Mouse (Mus musculus) liver, embryonic 14.5 days (tissue): Measurements from ENCODE around the gene Dbn1. TPM values are rescaled to one million over a fixed set of nuclear protein-coding genes. Genes with fewer than 3 reads are reported as not detected.

Source experiments
- ATAC-seq: fragments of 200-750 bp; cut with Nextera tagmentation; 2 replicates; pipeline ENCODE4 v1.8.0; 2017; ENCODE audit warnings: moderate number of reproducible peaks, mild to moderate bottlenecking, moderate library complexity; ENCODE audit not compliant: insufficient read depth
- DNase-seq, 3 experiments: peaks; one replicate each; pipeline ENCODE4 v3.0.0-alpha.2; 2012 to 2013; ENCODE audit warnings: low read depth in 3 of 3, low spot score in 3 of 3
- H3K27ac ChIP-seq: fragments of 300-500 bp; sonication (generic); 2 replicates; pipeline ENCODE4 v1.5.1; 2014; ENCODE audit warnings: moderate library complexity, mild to moderate bottlenecking, control low read depth, inconsistent platforms
- H3K27me3 ChIP-seq: fragments of 300-500 bp; sonication (generic); 2 replicates; pipeline ENCODE4 v1.6.1; 2014; ENCODE audit warnings: mild to moderate bottlenecking, low read length, moderate library complexity; ENCODE audit not compliant: control insufficient read depth, insufficient read depth
- H3K36me3 ChIP-seq: fragments of 300-500 bp; sonication (generic); replicated peaks from 2 replicates; pipeline ENCODE4 v1.6.1; 2014; ENCODE audit warnings: low read depth; ENCODE audit not compliant: control insufficient read depth, insufficient read depth
- H3K4me1 ChIP-seq, 2 experiments: fragments of 200-500 bp in 1 of 2; fragments of 300-500 bp in 1 of 2; sonication (generic) in 1 of 2; replicated peaks; 2 replicates each; pipeline ENCODE4 v1.6.1; 2012 to 2014; ENCODE audit warnings: antibody characterized with exemption in 1 of 2, inconsistent platforms in 1 of 2, low read length in 1 of 2; ENCODE audit not compliant: control insufficient read depth in 2 of 2, insufficient read depth in 2 of 2
- H3K4me2 ChIP-seq: fragments of 300-500 bp; sonication (generic); 2 replicates; pipeline ENCODE4 v1.6.1; 2014; ENCODE audit warnings: low read depth, mild to moderate bottlenecking, control low read depth, moderate library complexity
- H3K4me3 ChIP-seq, 2 experiments: fragments of 200-500 bp in 1 of 2; fragments of 300-500 bp in 1 of 2; sonication (generic) in 1 of 2; 2 replicates each; pipeline ENCODE4 v1.5.1; 2012 to 2014; ENCODE audit warnings: low read depth in 2 of 2, low read length in 2 of 2, mild to moderate bottlenecking in 2 of 2, control low read depth in 1 of 2, inconsistent platforms in 1 of 2, moderate library complexity in 1 of 2; ENCODE audit not compliant: insufficient read depth in 1 of 2
- H3K9ac ChIP-seq: fragments of 300-500 bp; sonication (generic); replicated peaks from 2 replicates; pipeline ENCODE4 v1.6.1; 2014; ENCODE audit warnings: mild to moderate bottlenecking, control low read depth, moderate library complexity
- H3K9me3 ChIP-seq: fragments of 300-500 bp; sonication (generic); 2 replicates; pipeline ENCODE4 v1.6.1; 2016; ENCODE audit warnings: low read length, mixed read lengths; ENCODE audit not compliant: control insufficient read depth
- CTCF ChIP-seq: IDR thresholded peaks from 2 replicates; pipeline ENCODE4 v1.5.1; 2016; ENCODE audit warnings: antibody characterized with exemption, low read depth, control low read depth
- EP300 ChIP-seq: IDR thresholded peaks from 2 replicates; pipeline ENCODE4 v1.6.1; 2016; ENCODE audit warnings: antibody characterized with exemption, low read depth
- WGBS: fragments of 180-500 bp; shearing (Covaris S2); extraction: QIAGEN DNeasy Blood & Tissue Kit; methylation state at CpG from one replicate; pipeline ENCODE4 v1.1.7; 2014; ENCODE audit not compliant: insufficient replicate concordance; 5-methylcytosine and 5-hydroxymethylcytosine counted together
- polyA plus RNA-seq, 2 experiments: library from polyadenylated mRNA; depleted of rRNA in 1 of 2; stranded (reverse) in 1 of 2; unstranded in 1 of 2; fragments of >200 nt; fragmentation: Nextera tagmentation in 1 of 2; extraction: Ambion mirVana in 1 of 2; gene quantifications; 2 replicates each; pipeline versions ENCODE4 v1.2.1 to v1.2.3; 2012 to 2014

The Dbn1 gene
- polyA plus RNA-seq, 2 experiments, result 3.7 to 5.3 TPM

DNA sequence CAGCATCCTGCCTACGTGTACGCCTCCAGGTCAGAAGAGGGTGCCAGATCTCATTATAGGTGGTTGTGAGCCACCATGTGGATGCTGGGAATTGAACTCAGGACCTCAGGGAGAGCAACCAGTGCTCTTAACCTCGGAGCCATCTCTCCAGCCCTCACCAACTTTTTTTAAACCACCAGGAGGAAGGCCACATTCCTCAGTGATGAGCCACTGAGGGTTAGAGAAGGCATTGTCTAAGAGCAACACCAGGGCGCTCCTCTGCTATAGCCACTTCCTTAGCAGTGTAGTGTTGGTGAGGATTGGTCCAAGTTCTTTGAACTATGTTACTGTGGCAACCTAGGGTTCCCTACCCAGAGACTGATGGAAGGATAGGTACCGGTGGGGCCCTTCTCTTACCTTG, 12.2 kb downstream of the Dbn1 start:
- no peak overlapping the region for H3K27ac ChIP-seq
- peaks cover 37% of the 10 kb centered on the region for H3K27me3 ChIP-seq
- DNase-seq (no peak), ATAC-seq (no peak)
- 69% methylated on average over 5 of the region's 5 CpGs for WGBS
- H3K9me3 ChIP-seq, result no peaks in the 10 kb centered on the region
- no peak overlapping the region for H3K4me2 ChIP-seq
- no peak overlapping the region for H3K4me3 ChIP-seq
- H3K4me1 ChIP-seq, result 0 out of 4 replicates have a peak, but pooled peaks cover 0 to 3% of the 10 kb centered on the region in 2 experiments
- H3K36me3 ChIP-seq, result no peaks in the 10 kb centered on the region
- H3K9ac ChIP-seq, result no peak overlapping the region
- TF ChIP-seq CTCF, result no peak
- TF ChIP-seq EP300, result no peak

DNA sequence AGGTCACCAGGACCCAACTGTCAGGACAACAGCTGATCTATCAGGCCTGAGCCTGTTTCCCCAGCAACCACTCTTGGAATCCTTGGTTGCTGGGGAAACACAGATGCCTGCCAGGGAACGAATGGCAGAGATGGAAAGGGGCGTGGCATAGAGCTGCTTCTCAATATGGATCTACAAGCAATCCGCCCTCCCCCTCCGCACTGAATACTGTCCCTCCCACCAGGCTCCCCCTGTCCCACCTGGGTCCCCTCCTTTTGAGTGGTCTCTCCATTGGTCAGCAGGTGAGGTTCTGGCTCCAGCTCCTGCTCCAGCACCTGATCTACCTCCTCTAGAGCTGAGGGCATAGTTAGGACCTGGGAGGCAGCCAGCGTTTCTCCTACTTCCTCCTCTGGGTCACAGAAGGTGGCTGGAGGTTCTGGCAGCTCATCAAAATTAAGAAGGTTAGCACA, 13.3 kb downstream of the Dbn1 start:
- no peak overlapping the region for H3K4me2 ChIP-seq
- H3K4me3 ChIP-seq, result no peak overlapping the region
- H3K9me3 ChIP-seq, result no peaks in the 10 kb centered on the region
- 40% methylated on average over 5 of the region's 5 CpGs for WGBS
- H3K9ac ChIP-seq, result no peak overlapping the region
- H3K36me3 ChIP-seq, result no peaks in the 10 kb centered on the region
- H3K4me1 ChIP-seq, result 0 out of 4 replicates have a peak, but pooled peaks cover 0 to 3% of the 10 kb centered on the region in 2 experiments
- no peak for TF ChIP-seq CTCF
- TF ChIP-seq EP300, result no peak
- H3K27me3 ChIP-seq, result peaks cover 48% of the 10 kb centered on the region
- H3K27ac ChIP-seq, result no peak overlapping the region
- no peak for ATAC-seq
- DNase-seq, result no peak

DNA sequence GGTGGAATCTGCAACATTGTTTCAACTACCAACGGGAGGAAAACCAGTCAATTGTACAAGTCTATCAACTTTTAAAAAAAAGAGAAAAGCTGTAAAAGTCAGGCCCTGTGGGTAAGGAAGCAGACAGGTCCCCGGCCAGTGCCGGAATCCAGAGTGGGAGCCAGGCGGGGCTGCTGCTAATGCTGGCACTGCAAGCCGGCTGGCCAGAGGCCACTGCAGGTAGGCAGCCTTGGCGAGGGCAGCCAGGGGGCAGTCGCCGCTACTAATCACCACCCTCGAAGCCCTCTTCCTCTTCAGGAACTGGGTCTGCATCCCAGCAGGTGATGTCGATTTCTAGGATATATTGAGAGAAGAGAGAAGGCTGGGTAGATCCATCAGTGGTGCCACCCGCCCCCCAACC, 13.9 kb downstream of the Dbn1 start:
- no peak overlapping the region for H3K4me3 ChIP-seq
- H3K4me1 ChIP-seq, result 0 out of 4 replicates have a peak, but pooled peaks cover 0 to 3% of the 10 kb centered on the region in 2 experiments
- DNase-seq, result no peak
- 63% methylated on average over 11 of the region's 11 CpGs for WGBS
- H3K9me3 ChIP-seq, result no peaks in the 10 kb centered on the region
- no peak overlapping the region for H3K27ac ChIP-seq
- no peak for ATAC-seq
- H3K9ac ChIP-seq, result no peak overlapping the region
- H3K27me3 ChIP-seq, result peaks cover 52% of the 10 kb centered on the region
- TF ChIP-seq CTCF (peak; percentile 30), EP300 (no peak)
- no peak overlapping the region for H3K4me2 ChIP-seq
- no peaks in the 10 kb centered on the region for H3K36me3 ChIP-seq

DNA sequence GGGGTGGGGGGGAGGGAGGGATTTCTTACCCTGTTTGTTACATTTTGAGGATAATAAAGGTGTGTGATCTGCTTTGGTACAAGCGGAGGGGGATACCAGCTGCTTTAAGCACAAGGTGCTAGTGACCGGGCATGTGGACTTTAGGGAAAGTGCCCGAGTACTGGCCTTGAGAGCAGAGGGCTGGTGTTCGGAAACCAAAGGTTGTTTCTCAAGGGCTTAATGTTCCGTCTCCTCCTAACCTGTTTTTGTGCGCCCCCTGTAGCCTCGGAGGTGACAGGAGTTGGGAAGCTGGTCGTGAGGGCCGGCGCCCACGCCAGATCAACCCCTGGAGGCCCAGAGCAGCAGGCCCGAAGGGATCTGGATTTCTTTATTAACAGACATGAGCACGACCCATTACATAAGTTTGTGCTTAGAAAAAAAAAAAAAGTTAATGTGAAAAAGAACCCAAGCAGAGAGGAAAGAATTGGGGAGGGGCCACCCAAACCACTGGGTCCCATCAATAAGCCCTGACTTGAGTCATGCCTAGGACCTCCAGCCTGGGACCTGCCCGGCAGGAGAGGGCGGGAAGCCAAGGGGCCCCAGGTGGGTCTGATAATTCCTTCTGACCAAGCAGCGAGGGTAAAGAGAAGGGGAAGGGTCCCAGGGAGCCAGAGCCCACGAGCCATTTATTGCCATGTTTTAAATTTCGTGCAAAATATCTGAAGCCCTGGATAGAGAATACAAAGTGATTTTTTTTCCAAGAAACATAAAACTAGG, 14.7 kb downstream of the Dbn1 start:
- ATAC-seq (no peak), DNase-seq (no peak)
- H3K9me3 ChIP-seq, result no peaks in the 10 kb centered on the region
- no peak overlapping the region for H3K27ac ChIP-seq
- peak overlapping the region in 1 of 2 experiments; percentile 48; a peak in 2 of 4 replicates for H3K4me3 ChIP-seq
- peak overlapping the region; percentile 74 for H3K4me2 ChIP-seq
- peaks cover 55% of the 10 kb centered on the region for H3K27me3 ChIP-seq
- no peaks in the 10 kb centered on the region for H3K36me3 ChIP-seq
- H3K4me1 ChIP-seq, result no peaks in the 10 kb centered on the region
- 20% methylated on average over 18 of the region's 18 CpGs for WGBS
- TF ChIP-seq CTCF (peak; percentile 27; the same call in 1 of the 2 replicates), EP300 (no peak)
- H3K9ac ChIP-seq, result no peak overlapping the region
